Mouse (Mus musculus) telencephalon, adult 2 months (tissue): ENCODE results near the gene Gm10282.

Source experiments
- DNase-seq: peaks from one replicate; pipeline ENCODE4 v3.0.0-alpha.2; 2011; ENCODE audit warnings: low read depth, low spot score

The Gm10282 gene

DNA sequence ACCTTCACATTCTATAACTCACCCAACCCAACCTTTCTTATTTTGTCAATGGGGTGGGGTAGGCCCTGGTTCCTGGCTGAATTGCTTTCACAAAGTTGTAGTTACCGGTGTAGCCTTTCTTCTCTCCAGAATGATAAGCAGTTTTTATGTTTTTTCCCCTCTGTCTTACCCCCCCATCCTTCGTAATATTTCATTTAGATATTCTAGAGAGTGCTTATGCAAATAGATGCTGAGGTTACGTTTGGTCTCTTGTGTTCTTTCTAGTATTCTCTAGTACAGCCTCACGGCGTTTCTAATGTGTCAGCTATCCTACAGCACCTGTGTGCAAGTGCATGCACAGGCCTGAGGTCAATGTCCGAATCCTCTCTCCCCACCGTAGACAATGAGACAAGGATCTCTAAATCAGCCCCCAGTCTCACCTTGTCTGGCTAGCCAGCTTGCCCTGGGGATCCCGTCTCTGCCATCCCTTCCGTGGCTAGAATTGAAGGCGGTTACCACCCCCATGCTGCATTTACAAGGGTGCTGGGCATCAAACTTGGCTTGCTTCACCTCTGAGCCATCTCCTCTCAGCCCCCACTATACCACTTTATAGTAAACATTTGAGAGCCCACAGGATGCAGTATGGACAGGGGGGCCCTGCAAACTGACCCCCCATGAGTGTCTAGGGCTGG lies 19.1 kb upstream of the Gm10282 start:
- DNase-seq = no peak

DNA sequence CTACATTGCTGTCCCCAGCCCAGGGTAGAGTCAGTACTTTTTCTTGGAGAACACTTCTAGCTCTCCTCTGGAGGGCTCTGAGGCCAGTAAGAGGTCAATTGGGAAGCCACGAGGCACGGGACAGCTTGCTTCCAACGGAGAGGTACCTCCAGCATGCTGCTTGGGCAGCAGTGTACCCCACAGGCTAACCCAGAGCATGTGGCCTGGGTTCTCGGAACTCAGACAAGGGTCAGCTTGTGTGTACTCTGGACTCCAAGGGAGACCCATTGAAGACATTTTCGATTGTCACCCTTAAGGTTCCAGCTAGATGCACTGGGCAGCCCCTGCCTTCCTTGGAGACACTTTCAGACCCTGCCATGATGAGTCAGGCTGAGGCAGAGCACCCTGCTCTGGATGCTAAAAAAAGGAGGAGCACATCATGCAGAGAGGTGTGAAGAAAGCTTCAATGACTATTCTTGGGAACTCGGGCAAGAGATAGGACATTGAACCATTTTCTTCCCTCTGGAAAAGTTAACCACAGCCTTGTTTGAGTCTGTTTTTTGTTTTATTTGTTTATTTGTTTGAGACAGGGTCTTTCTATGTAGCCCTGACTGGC lies 18.2 kb upstream of the Gm10282 start:
- DNase-seq = peak; percentile 29

DNA sequence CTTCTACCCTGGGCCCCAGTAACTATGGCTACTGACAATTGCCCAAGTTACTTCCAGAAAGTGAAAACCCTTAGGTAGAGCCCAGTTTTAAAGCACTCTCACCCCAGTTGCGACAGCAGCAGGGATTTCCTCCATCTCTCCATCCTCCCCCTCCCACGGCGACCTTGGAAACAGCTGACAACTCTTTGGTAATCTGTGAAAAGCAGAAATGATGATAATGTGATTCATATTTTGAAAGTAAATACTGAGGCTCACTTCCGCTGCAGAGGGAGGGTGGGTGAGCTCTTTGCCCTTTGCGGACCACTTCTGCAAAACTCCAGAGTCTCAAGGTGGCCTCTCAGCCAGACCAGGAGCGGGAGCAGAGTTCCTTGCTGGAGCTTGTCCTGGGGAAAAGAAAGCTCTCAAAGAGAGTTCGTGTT lies 17.4 kb upstream of the Gm10282 start:
- no peak for DNase-seq

DNA sequence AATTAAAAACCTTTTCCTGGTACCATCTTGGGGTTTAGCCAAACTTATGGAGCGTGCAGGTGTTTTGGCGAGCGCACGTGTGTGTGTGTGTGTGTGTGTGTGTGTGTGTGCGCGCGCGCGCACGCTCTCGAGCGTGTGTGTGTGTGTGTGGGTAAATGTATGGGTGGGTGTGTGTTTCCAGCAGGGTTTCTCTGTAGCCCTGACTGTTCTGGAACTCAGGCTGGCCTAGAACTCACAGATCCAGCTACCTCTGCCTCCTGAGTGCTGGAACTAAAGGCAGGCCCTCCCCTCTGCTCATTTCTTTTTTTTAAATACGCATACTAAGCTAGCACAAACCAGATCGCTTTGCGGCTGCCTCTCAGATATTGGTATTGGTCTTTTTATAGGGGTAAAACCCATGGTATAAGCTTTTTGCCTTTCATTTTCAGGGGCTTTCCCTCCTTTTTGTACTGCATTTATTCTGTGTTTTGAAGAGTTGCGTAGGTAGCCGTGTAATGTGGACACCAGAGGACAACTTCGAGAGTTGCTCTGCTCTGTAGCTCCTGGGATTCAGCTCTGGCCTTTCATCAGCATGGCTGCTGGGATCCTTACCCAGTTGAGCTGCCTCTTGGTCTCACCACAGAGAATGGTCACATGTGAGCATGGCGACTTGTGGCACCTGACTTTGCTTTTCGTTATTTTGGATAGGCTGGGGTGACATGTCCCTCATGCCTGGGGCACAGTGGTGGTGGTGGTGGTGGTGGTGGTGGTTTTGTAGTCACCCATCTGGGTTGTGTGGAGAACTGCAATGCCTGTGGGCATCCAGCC lies 16.8 kb upstream of the Gm10282 start:
- DNase-seq = no peak

DNA sequence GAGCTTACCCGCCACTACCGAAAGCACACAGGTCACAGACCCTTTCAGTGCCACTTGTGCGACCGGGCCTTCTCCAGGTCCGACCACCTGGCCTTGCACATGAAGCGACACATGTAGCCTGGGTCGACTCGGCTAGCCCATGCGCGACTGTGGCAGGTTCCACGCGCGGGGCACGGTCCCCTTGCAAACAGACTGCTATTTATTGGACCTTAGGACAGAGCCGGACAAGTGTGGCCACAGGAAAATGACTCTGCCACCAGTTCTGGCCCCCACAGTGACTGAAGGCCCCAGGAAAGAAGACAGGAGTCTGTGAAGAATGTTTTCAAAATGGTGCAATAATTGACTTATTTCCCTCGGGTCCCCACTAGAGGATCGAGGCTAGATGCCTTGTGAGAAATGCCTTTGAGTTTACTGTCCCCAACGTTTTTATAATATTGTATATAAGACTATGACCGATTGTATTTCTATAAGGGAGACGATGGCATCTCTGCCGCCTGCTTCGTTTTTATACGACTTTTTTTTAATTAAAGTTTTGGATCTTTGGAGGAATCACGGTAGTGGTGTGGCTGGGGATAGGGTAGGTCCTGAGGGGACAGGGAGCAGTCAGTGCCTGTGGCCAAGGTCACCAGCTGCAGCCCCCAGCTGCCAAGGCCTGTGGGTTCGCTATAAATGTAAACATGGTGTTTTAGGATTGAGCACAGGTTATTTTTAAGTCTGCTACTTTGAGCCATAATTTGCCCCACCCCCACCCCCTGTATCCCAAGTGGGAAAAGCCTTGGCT lies 15.9 kb upstream of the Gm10282 start:
- DNase-seq = no peak

DNA sequence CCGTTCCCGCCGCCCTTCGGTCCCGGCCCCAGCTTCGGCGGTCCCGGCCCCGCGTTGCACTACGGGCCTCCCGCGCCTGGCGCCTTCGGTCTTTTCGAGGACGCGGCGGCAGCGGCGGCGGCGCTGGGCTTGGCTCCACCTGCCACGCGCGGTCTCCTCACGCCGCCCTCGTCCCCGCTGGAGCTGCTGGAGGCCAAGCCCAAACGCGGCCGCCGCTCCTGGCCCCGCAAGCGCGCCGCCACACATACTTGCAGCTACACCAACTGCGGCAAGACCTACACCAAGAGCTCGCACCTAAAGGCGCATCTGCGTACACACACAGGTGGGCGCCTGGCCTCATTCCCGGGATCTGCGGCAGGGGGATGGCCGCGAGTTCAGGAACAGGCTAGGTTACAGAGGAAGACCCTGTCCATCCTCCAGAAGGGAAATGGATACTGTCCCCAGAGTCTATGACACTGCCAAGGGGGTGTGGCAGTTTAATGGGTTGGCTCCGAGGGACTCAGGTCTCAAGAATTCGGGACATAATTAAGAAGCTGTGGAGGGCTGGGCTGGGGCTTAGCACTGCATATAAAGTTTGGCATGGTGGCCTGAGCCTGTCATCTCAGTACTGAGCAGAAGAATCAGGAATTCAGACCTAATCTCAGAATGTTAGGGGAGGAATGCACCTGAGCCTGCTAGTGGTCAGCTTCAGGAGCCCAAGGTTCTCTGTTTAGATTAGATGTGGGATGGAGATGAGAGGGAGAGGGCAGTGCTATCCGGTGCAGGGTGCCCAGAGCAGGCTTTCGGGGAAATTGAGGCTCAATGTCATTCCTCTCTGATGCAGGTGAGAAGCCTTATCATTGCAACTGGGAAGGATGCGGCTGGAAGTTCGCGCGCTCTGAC lies 15.1 kb upstream of the Gm10282 start:
- DNase-seq = no peak

DNA sequence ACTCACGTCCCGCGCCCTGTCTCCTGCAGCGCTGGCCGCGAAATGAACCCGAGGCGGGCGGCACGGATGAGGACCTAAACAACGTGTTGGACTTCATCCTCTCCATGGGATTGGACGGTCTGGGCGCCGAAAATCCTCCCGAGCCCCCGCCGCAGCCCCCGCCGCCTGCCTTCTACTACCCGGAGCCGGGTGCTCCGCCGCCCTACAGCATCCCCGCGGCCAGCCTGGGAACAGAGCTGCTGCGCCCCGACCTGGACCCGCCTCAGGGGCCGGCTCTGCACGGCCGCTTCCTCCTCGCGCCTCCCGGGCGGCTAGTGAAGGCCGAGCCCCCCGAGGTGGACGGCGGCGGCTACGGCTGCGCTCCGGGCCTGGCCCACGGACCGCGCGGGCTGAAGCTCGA lies 14.3 kb upstream of the Gm10282 start:
- DNase-seq = no peak

DNA sequence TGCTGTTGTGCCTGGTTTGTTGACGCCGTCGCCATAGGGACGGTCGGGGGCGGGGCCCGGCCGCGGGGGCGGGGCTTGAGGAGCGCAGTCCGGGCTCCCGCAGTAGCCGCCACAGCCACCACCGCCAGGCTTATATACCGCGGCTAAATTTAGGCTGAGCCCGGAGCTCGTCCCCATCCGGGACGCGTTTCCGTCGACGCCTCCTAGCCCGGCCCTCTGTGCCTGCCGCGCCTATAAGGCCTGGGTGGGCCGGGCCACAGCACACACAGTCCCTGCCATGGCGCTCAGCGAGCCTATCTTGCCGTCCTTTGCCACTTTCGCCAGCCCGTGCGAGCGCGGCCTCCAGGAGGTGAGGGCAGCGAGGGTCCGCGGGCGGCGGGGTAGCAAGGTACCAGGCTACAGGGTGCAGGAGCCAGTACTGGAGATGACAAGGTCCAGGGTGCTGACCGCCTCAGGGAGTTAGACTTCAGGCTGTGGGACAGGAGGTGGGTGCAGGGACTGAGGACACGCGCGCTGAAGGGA lies 13.8 kb upstream of the Gm10282 start, which contains the start of gene Klf2:
TSS of gene Klf2 (plus strand) at position 233 of the 522 bp plus-strand sequence.
- peak; percentile 54 for DNase-seq

DNA sequence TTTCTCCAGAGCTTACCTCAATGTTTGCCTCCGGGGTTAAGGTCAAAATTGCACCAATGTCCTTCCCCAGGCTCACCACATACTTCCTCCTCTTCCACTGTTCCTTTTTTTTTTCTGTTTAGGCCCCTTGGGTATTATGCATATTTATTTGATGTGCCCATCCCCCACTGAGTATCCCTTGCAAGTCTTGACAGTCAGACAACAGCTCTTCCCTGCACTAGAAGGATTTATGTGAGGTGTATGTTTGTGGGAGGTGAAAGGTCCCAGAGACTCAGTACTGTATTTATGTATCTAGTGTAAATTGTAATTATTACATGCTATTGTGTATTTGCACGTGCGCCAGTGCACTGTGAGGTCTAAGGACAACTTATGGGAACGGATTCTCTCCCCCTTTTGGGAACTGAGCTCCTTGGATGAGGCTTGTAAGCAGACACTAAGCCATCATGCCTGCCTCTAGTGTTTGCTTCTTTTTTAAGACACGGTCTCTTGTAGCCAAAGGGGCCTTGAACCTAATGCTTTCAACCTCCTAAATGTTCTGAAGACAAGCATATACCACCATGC lies 12.8 kb upstream of the Gm10282 start:
- DNase-seq = no peak

DNA sequence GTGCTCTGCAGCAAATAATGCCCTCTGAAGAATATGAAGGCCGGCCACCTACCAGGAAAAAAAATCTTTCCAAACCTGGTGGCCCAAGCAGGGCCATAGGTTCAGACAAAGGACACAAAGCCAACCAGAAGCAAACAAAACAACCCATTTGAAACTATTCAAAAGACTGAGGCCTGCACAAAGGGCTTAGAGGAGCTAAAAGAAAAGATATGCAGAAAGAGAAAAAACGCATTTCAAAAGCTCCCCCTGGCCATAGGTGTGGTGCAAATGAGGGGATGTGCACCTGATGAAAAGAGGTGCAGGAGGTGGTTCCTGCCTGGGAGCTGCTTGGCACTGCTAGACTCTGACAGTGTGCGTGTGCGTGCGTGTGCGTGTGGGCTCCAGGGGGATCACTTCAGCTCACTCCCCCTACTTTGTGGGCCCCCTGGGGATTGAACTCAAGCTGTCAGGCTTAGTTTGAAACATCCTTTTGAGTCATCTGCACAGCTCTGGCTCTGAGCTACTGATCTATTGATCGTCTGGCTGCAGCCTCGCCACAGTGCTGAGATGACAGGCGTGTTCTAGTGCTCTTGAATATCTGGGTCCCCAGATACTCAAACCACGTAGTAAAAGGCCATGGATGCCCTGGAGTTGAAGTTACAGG lies 11.1 kb upstream of the Gm10282 start:
- no peak for DNase-seq

DNA sequence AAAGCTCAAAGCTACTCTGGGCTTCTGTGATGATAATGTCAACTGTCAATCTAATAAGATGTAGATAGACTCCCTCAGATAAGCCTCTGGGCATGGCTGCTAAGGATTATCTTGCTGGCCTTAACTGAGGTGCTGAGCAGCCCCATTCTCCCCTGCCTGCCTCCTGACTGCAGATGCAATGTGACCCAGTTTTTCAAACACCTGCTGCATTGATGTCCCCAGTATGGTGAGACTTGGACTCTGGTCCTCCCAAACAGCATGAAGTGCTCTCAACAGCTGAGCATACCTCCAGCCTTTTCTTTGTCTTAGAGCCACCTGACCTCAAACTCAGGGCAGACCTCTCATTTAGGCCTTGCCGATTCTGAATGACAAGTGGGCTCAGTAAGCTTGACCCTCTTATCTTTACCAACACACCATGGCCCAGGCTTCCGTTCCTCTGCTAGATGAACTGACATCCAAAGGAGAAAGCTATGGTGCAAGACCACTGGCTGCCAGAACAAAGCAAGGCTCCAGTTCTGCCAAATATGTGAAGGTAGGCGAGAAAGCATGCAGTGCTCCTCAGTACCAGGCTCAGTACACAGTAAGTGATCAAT lies 8.0 kb upstream of the Gm10282 start:
- DNase-seq = no peak

DNA sequence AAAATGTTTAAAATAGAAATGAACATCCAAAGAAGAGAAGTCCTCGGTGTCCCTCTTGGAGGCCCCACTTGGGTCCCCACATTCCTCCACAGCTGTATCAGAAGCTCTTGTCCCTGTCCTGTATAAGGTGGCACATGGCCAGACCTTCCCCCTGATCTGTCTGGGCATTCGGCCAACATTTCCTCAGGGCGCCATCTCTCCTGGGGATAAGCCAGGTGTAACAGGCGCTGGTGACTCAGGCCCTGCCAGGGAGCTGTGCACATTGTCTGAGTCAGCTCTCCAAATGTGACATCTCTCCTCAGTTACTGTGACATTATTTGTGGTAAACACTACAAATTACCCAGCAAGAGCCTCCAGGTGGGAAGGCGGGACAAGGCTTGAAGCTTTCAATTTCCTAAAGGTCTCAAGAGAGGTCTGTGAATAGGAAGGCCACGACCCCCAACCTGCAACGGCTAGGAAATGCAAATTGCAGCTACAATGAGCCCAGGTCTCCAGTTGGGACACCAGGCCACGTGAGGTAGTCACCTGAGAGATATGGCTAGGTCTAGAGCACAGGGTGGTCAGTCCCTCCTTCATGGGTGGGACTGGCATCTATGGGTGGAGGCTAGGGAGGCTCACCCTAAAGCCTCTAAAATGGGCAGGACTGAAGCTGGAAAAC lies 5.9 kb upstream of the Gm10282 start:
- peak; percentile 55 for DNase-seq

DNA sequence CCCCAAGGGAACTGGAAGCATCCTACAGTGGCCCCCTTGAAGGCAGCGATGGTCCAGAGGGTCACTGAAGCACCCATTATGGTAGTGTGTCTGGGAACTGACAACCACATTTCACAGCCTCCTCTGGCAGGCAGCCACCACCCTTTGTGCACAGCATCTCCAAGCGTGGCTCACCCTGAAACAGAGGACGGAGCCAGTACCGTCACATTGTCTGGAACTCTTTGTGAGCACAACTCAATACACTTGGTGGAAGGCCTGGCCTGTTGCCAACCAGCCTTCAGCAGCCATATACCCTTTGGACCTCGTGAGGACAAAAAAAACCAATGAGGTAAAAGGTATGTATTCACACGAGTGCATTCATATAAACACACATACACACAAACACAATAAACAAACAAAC lies 3.2 kb upstream of the Gm10282 start:
- DNase-seq = no peak

DNA sequence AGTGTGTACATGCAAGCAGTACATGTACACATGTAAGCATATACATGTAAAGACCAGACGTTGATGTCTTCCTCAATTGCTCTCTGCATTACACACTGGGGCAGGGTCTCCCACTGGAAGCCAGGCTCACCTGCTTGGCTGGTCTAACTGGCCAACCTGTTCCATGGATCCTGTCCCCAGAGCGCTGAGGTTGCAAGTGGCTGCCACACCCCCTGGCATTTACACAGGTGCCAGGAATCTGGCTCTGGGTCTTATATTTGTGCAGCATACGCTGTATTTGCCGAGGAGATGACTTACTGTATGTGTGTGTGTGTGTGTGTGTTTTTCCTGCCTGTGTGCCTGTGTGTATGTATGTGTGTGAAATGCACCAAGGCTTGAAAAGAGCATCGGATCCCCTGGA lies 1.9 kb upstream of the Gm10282 start:
- DNase-seq = no peak

DNA sequence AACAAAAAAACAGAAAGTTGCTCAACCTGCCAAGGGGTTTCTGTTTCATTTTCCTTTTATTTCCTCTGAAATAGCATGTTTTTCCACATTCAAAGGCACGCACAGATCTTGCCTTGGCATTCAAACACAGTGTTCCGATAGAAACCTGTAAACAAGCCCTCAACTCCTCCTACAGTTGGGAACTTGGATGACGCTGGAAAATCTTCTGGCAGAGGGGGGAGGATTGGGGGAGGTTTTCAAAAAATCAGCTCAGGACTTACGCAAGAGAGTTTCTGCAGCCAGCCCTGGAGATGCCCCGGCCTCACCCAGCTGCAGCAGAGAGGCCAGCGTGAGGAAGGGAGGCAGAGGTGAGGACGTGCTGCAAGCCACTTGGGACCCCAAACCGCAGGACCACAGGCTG lies 1.4 kb downstream of the Gm10282 start:
- peak; percentile 72 for DNase-seq

DNA sequence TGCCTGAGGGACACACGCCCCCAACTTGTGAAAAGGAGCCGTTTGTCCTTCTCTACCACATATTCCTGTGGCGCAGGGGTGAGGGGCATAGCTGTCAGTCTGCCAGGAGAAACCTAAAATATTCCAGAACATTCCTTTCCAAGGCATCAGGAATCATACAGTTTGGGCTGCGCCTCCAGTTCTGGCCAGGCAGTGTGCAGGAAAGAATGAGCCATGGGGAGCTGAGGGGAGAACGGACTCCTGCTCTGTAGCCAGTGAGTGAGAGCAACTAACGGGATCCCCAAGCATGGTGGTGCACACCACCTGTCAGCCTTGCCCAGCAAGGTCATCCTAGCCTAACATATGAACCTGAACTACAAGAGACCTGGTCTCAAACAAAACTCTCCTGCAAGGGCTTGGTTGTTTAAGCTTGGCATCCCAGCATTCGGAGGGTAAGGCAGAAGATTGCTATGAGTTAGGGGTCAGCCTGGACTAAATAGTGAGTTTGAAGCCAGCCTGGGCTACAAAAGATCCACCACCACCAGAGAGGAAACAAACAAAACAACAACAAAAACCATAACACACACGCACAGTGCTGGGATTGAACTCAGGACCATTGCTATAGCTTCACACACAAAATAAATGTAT lies 2.0 kb downstream of the Gm10282 start:
- no peak for DNase-seq

DNA sequence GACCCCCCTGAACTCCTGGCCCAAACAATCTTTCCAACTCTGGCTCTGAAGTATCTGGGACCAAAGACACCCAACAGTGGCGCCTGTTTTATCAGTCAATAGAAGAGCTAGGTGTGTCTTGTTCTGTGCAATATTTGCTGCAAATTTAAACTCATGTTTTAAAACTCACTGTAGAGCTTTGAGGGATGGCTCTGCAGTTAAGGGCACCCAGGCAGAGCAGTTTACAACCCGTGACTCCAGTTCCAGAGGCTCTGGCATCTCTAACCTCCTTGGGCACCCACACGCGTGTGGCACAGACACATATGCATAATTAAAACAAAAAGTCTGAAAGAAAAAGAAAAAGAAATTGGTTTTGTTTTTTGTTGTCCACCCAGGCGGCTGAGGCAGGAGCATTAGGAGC lies 3.6 kb downstream of the Gm10282 start:
- no peak for DNase-seq

DNA sequence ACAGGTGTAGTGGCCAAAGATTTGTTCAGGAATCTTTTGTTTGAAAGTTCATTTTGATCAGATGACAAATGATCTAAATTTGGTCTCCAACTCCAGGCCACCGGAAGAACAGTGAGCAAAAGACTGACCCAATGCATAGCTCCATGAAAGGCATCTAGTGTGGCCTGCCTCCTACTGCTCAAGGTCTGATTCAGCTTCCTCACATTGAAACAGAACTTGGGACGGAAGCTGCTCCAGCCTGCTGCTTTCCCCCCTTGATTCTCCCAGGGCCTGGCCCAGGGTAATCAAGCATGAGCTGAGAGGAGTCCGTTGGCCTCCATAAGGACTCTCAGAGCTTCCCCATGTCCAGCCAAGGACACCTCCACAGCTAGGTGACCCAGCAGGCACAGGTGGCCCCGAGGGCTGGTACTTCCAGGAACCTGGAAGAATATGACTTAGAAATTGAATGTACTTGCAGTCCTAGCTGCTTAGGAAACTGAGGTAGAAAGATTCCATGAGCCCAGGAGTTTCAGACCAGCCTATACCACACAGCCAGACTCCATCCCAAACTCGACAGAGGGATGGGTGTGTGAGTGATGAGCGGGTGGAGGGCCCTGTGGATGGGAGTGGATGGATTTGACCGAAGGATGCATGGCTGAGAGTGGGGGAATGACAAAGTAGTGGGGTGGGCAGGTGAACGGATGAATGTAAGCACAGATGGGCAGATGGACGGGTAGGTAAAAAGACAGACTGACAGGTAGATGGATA lies 4.2 kb downstream of the Gm10282 start:
- DNase-seq = no peak
